Comparison of ENCODE assay signal across 9 mouse cellular contexts in genomic region chr2:130451086-130451726, GRCm38 (mm10). TPM values are rescaled to one million over a fixed set of nuclear protein-coding genes. Genes with fewer than 3 reads are reported as not detected.
DNase-seq lines count a peak whose midpoint lies in the region; ATAC-seq and TF ChIP-seq lines count a peak whose summit lies in the region.
"Had no signal": no experiment of that assay in that cellular context is flagged by ENCODE, and none has a peak within 500 bp of the region (broad histone marks: within the 10 kb centered on the region; RNA-seq: fewer than 3 reads in every experiment).

No protein-coding gene starts in this region.

- H3K4me1 ChIP-seq in embryonic facial prominence, embryonic 11.5 days (ENCODE audit: control insufficient read depth, insufficient read depth, low read length) = no peaks in the 10 kb centered on the region
- peaks cover 17% of the 10 kb centered on the region for H3K4me1 ChIP-seq in hindbrain, postnatal 0 days (ENCODE audit: insufficient read depth, low read length)
- peaks cover 15% of the 10 kb centered on the region for H3K4me1 ChIP-seq in midbrain, postnatal 0 days (ENCODE audit: insufficient read depth, low read length)

- H3K36me3 ChIP-seq in embryonic facial prominence, embryonic 11.5 days (replicated peaks; ENCODE audit: control insufficient read depth, insufficient read depth, low read depth, low read length) = no peaks in the 10 kb centered on the region
- H3K36me3 ChIP-seq in hindbrain, postnatal 0 days (ENCODE audit: insufficient read depth, low read length) = no peaks in the 10 kb centered on the region
- no peaks in the 10 kb centered on the region for H3K36me3 ChIP-seq in midbrain, postnatal 0 days (ENCODE audit: insufficient read depth, low read length)

- H3K27ac ChIP-seq in layer of hippocampus, adult 2 months = peak overlapping the region; percentile 94
- no peak overlapping the region for H3K27ac ChIP-seq in embryonic facial prominence, embryonic 11.5 days (replicated peaks; ENCODE audit: low read depth, low read length)
- no peak overlapping the region for H3K27ac ChIP-seq in hindbrain, postnatal 0 days
- H3K27ac ChIP-seq in midbrain, postnatal 0 days (ENCODE audit: low read depth, low read length) = no peak overlapping the region

- TF ChIP-seq CTCF in layer of hippocampus, adult 2 months (conservative IDR thresholded peaks at IDR 0.05) = no peak
- no peak for TF ChIP-seq CTCF in hindbrain, postnatal 0 days (IDR thresholded peaks at IDR 0.05; ENCODE audit: low read depth)
- TF ChIP-seq CTCF in midbrain, postnatal 0 days (IDR thresholded peaks at IDR 0.05) = no peak

- WGBS in embryonic facial prominence, embryonic 11.5 days = 80% methylated on average over 14 of the region's 14 CpGs
- WGBS in hindbrain, postnatal 0 days = 48% methylated on average over 14 of the region's 14 CpGs
- 58% methylated on average over 14 of the region's 14 CpGs for WGBS in midbrain, postnatal 0 days

- no peaks in the 10 kb centered on the region for H3K9me3 ChIP-seq in embryonic facial prominence, embryonic 11.5 days (replicated peaks; ENCODE audit: control insufficient read depth, low read length)
- H3K9me3 ChIP-seq in hindbrain, postnatal 0 days (ENCODE audit: low read length) = no peaks in the 10 kb centered on the region
- no peaks in the 10 kb centered on the region for H3K9me3 ChIP-seq in midbrain, postnatal 0 days (ENCODE audit: low read length)

- H3K9ac ChIP-seq in embryonic facial prominence, embryonic 11.5 days (replicated peaks; ENCODE audit: low read length) = peak overlapping the region; percentile 83
- peak overlapping the region; percentile 86 for H3K9ac ChIP-seq in hindbrain, postnatal 0 days (replicated peaks; ENCODE audit: low read length)
- H3K9ac ChIP-seq in midbrain, postnatal 0 days (replicated peaks; ENCODE audit: low read length, poor library complexity, severe bottlenecking) = peak overlapping the region; percentile 77

- DNase-seq in layer of hippocampus, adult 2 months (ENCODE audit: low spot score in 2 of 2) = no peak
- no peak for DNase-seq in layer of hippocampus, postnatal 36 days
- DNase-seq in embryonic facial prominence, embryonic 11.5 days (ENCODE audit: low spot score) = no peak
- DNase-seq in hindbrain, postnatal 0 days (ENCODE audit: low spot score) = no peak
- DNase-seq in midbrain, postnatal 0 days (ENCODE audit: low spot score) = no peak
- DNase-seq in urinary bladder, adult 18-20 months (ENCODE audit: low spot score in 2 of 2) = no peak
- no peak for DNase-seq in layer of hippocampus, adult 18-20 months (ENCODE audit: low spot score in 2 of 2)

- H3K4me2 ChIP-seq in embryonic facial prominence, embryonic 11.5 days (ENCODE audit: low read depth, low read length) = peak overlapping the region; percentile 86
- peak overlapping the region; percentile 60 for H3K4me2 ChIP-seq in hindbrain, postnatal 0 days (ENCODE audit: low read depth, low read length)
- peak overlapping the region; percentile 75 for H3K4me2 ChIP-seq in midbrain, postnatal 0 days (ENCODE audit: low read depth, low read length, poor library complexity, severe bottlenecking)

- H3K4me3 ChIP-seq in layer of hippocampus, adult 2 months = peak overlapping the region; percentile 94
- H3K4me3 ChIP-seq in embryonic facial prominence, embryonic 11.5 days (ENCODE audit: low read depth, low read length) = peak overlapping the region; percentile 92
- H3K4me3 ChIP-seq in hindbrain, postnatal 0 days (ENCODE audit: low read length) = peak overlapping the region; percentile 93
- peak overlapping the region; percentile 80 for H3K4me3 ChIP-seq in midbrain, postnatal 0 days (ENCODE audit: low read depth, low read length)

- no peak for ATAC-seq in embryonic facial prominence, embryonic 11.5 days (replicated peaks; ENCODE audit: insufficient number of reproducible peaks, low FRiP score, low TSS enrichment, low read depth)
- no peak for ATAC-seq in hindbrain, postnatal 0 days
- no peak for ATAC-seq in midbrain, postnatal 0 days (ENCODE audit: low FRiP score)
- no peak for ATAC-seq in inflammation-experienced regulatory T-cells, adult 6 months

- H3K27me3 ChIP-seq in embryonic facial prominence, embryonic 11.5 days (ENCODE audit: control insufficient read depth, insufficient read depth, low read length) = no peaks in the 10 kb centered on the region
- no peaks in the 10 kb centered on the region for H3K27me3 ChIP-seq in hindbrain, postnatal 0 days (ENCODE audit: insufficient read depth, low read length)
- no peaks in the 10 kb centered on the region for H3K27me3 ChIP-seq in midbrain, postnatal 0 days (ENCODE audit: insufficient read depth, low read length)

RNA-seq across cellular contexts. Expression of gene Ptpra, which starts 1.1 kb away (rescaled TPM):
- total RNA-seq in layer of hippocampus, adult 2 months (2021) = 100 to 1,000 TPM; 326 to 341 TPM
- 100 to 1,000 TPM; 318 to 339 TPM for total RNA-seq in layer of hippocampus, postnatal 36 days (2021)
- polyA plus RNA-seq in embryonic facial prominence, embryonic 11.5 days (2014; fragmentation: Nextera tagmentation; extraction: Ambion mirVana) = 96.8 and 105 TPM in 2 replicates
- total RNA-seq in hindbrain, postnatal 0 days (2014; rRNA removed) = 96.7 and 105 TPM in 2 replicates
- polyA plus RNA-seq in hindbrain, postnatal 0 days (2015; fragmentation: Nextera tagmentation; extraction: Ambion mirVana) = 143 and 145 TPM in 2 replicates
- total RNA-seq in midbrain, postnatal 0 days (2014; rRNA removed) = 120 and 147 TPM in 2 replicates
- 139 and 144 TPM in 2 replicates for polyA plus RNA-seq in midbrain, postnatal 0 days (2015; fragmentation: Nextera tagmentation; extraction: Ambion mirVana)
- 10 to 100 TPM; 66.1 to 70.0 (median 69.6) TPM for polyA plus RNA-seq in inflammation-experienced regulatory T-cells, adult 6 months (2017; shearing (Covaris generic))
- 100 to 1,000 TPM; 327 to 330 TPM for total RNA-seq in layer of hippocampus, adult 18-20 months (2021)

RNA-seq across cellular contexts. Expression of gene Pced1a, which starts 26.7 kb away (rescaled TPM):
- 10 to 100 TPM; 23.0 to 27.3 TPM for total RNA-seq in layer of hippocampus, adult 2 months (2021)
- 10 to 100 TPM; 23.1 to 26.0 TPM for total RNA-seq in layer of hippocampus, postnatal 36 days (2021)
- polyA plus RNA-seq in embryonic facial prominence, embryonic 11.5 days (2014; fragmentation: Nextera tagmentation; extraction: Ambion mirVana) = 10.0 and 10.3 TPM in 2 replicates
- 19.5 and 20.4 TPM in 2 replicates for total RNA-seq in hindbrain, postnatal 0 days (2014; rRNA removed)
- polyA plus RNA-seq in hindbrain, postnatal 0 days (2015; fragmentation: Nextera tagmentation; extraction: Ambion mirVana) = 10.3 and 10.7 TPM in 2 replicates
- 27.5 and 28.8 TPM in 2 replicates for total RNA-seq in midbrain, postnatal 0 days (2014; rRNA removed)
- 12.0 and 12.3 TPM in 2 replicates for polyA plus RNA-seq in midbrain, postnatal 0 days (2015; fragmentation: Nextera tagmentation; extraction: Ambion mirVana)
- polyA plus RNA-seq in inflammation-experienced regulatory T-cells, adult 6 months (2017; shearing (Covaris generic)) = 10 to 100 TPM; 11.9 to 14.9 (median 12.0) TPM
- total RNA-seq in layer of hippocampus, adult 18-20 months (2021) = 10 to 100 TPM; 23.1 to 23.4 TPM

RNA-seq across cellular contexts. Expression of gene Vps16, which starts 27.1 kb away (rescaled TPM):
- total RNA-seq in layer of hippocampus, adult 2 months (2021) = 100 to 1,000 TPM in 1 of 2 experiments, 10 to 100 TPM in 1; 91.3 to 104 TPM
- total RNA-seq in layer of hippocampus, postnatal 36 days (2021) = 10 to 100 TPM; 85.2 to 98.0 TPM
- 81.9 and 84.8 TPM in 2 replicates for polyA plus RNA-seq in embryonic facial prominence, embryonic 11.5 days (2014; fragmentation: Nextera tagmentation; extraction: Ambion mirVana)
- 50.4 and 63.3 TPM in 2 replicates for total RNA-seq in hindbrain, postnatal 0 days (2014; rRNA removed)
- polyA plus RNA-seq in hindbrain, postnatal 0 days (2015; fragmentation: Nextera tagmentation; extraction: Ambion mirVana) = 89.5 and 94.0 TPM in 2 replicates
- 81.2 and 83.6 TPM in 2 replicates for total RNA-seq in midbrain, postnatal 0 days (2014; rRNA removed)
- 86.6 and 89.9 TPM in 2 replicates for polyA plus RNA-seq in midbrain, postnatal 0 days (2015; fragmentation: Nextera tagmentation; extraction: Ambion mirVana)
- polyA plus RNA-seq in inflammation-experienced regulatory T-cells, adult 6 months (2017; shearing (Covaris generic)) = 100 to 1,000 TPM; 165 to 250 (median 199) TPM
- 10 to 100 TPM; 85.2 to 87.8 TPM for total RNA-seq in layer of hippocampus, adult 18-20 months (2021)

RNA-seq across cellular contexts. Expression of gene Tmem239, which starts 44.9 kb away (rescaled TPM):
- not detected for total RNA-seq in layer of hippocampus, adult 2 months (2021)
- not detected for total RNA-seq in layer of hippocampus, postnatal 36 days (2021)
- not detected in 2 replicates for polyA plus RNA-seq in embryonic facial prominence, embryonic 11.5 days (2014; fragmentation: Nextera tagmentation; extraction: Ambion mirVana)
- total RNA-seq in hindbrain, postnatal 0 days (2014; rRNA removed) = not detected in 2 replicates
- not detected in 2 replicates for polyA plus RNA-seq in hindbrain, postnatal 0 days (2015; fragmentation: Nextera tagmentation; extraction: Ambion mirVana)
- not detected in 2 replicates for total RNA-seq in midbrain, postnatal 0 days (2014; rRNA removed)
- polyA plus RNA-seq in midbrain, postnatal 0 days (2015; fragmentation: Nextera tagmentation; extraction: Ambion mirVana) = 0.12 TPM in 1 of 2 replicates, not detected in the other
- polyA plus RNA-seq in inflammation-experienced regulatory T-cells, adult 6 months (2017; shearing (Covaris generic)) = not detected
- not detected for total RNA-seq in layer of hippocampus, adult 18-20 months (2021)
- polyA plus RNA-seq: large intestine, adult 2 months had no signal

RNA-seq across cellular contexts. Expression of gene 1700020A23Rik, which starts 46.1 kb away (rescaled TPM):
- not detected for total RNA-seq in layer of hippocampus, adult 2 months (2021)
- total RNA-seq in layer of hippocampus, postnatal 36 days (2021) = not detected
- not detected in 2 replicates for polyA plus RNA-seq in embryonic facial prominence, embryonic 11.5 days (2014; fragmentation: Nextera tagmentation; extraction: Ambion mirVana)
- not detected in 2 replicates for total RNA-seq in hindbrain, postnatal 0 days (2014; rRNA removed)
- 0.49 TPM in 1 of 2 replicates, not detected in the other for polyA plus RNA-seq in hindbrain, postnatal 0 days (2015; fragmentation: Nextera tagmentation; extraction: Ambion mirVana)
- not detected in 2 replicates for total RNA-seq in midbrain, postnatal 0 days (2014; rRNA removed)
- polyA plus RNA-seq in midbrain, postnatal 0 days (2015; fragmentation: Nextera tagmentation; extraction: Ambion mirVana) = 0.93 TPM in 1 of 2 replicates, not detected in the other
- not detected for polyA plus RNA-seq in inflammation-experienced regulatory T-cells, adult 6 months (2017; shearing (Covaris generic))
- total RNA-seq in layer of hippocampus, adult 18-20 months (2021) = not detected
- polyA plus RNA-seq: large intestine, adult 2 months had no signal
